Mouse (Mus musculus) liver, embryonic 14.5 days (tissue): ENCODE measurements around the gene 4932438H23Rik. TPM values are rescaled to one million over a fixed set of nuclear protein-coding genes. Genes with fewer than 3 reads are reported as not detected.

Source experiments
- ATAC-seq: fragments of 200-750 bp; cut with Nextera tagmentation; 2 replicates; pipeline ENCODE4 v1.8.0; 2017; ENCODE audit warnings: moderate number of reproducible peaks, mild to moderate bottlenecking, moderate library complexity; ENCODE audit not compliant: insufficient read depth
- DNase-seq, 3 experiments: peaks; one replicate each; pipeline ENCODE4 v3.0.0-alpha.2; 2012 to 2013; ENCODE audit warnings: low read depth in 3 of 3, low spot score in 3 of 3
- H3K27ac ChIP-seq: fragments of 300-500 bp; sonication (generic); 2 replicates; pipeline ENCODE4 v1.5.1; 2014; ENCODE audit warnings: moderate library complexity, mild to moderate bottlenecking, control low read depth, inconsistent platforms
- H3K27me3 ChIP-seq: fragments of 300-500 bp; sonication (generic); 2 replicates; pipeline ENCODE4 v1.6.1; 2014; ENCODE audit warnings: mild to moderate bottlenecking, low read length, moderate library complexity; ENCODE audit not compliant: control insufficient read depth, insufficient read depth
- H3K36me3 ChIP-seq: fragments of 300-500 bp; sonication (generic); replicated peaks from 2 replicates; pipeline ENCODE4 v1.6.1; 2014; ENCODE audit warnings: low read depth; ENCODE audit not compliant: control insufficient read depth, insufficient read depth
- H3K4me1 ChIP-seq, 2 experiments: fragments of 200-500 bp in 1 of 2; fragments of 300-500 bp in 1 of 2; sonication (generic) in 1 of 2; replicated peaks; 2 replicates each; pipeline ENCODE4 v1.6.1; 2012 to 2014; ENCODE audit warnings: antibody characterized with exemption in 1 of 2, inconsistent platforms in 1 of 2, low read length in 1 of 2; ENCODE audit not compliant: control insufficient read depth in 2 of 2, insufficient read depth in 2 of 2
- H3K4me2 ChIP-seq: fragments of 300-500 bp; sonication (generic); 2 replicates; pipeline ENCODE4 v1.6.1; 2014; ENCODE audit warnings: low read depth, mild to moderate bottlenecking, control low read depth, moderate library complexity
- H3K4me3 ChIP-seq, 2 experiments: fragments of 200-500 bp in 1 of 2; fragments of 300-500 bp in 1 of 2; sonication (generic) in 1 of 2; 2 replicates each; pipeline ENCODE4 v1.5.1; 2012 to 2014; ENCODE audit warnings: low read depth in 2 of 2, low read length in 2 of 2, mild to moderate bottlenecking in 2 of 2, control low read depth in 1 of 2, inconsistent platforms in 1 of 2, moderate library complexity in 1 of 2; ENCODE audit not compliant: insufficient read depth in 1 of 2
- H3K9ac ChIP-seq: fragments of 300-500 bp; sonication (generic); replicated peaks from 2 replicates; pipeline ENCODE4 v1.6.1; 2014; ENCODE audit warnings: mild to moderate bottlenecking, control low read depth, moderate library complexity
- H3K9me3 ChIP-seq: fragments of 300-500 bp; sonication (generic); 2 replicates; pipeline ENCODE4 v1.6.1; 2016; ENCODE audit warnings: low read length, mixed read lengths; ENCODE audit not compliant: control insufficient read depth
- CTCF ChIP-seq: IDR thresholded peaks from 2 replicates; pipeline ENCODE4 v1.5.1; 2016; ENCODE audit warnings: antibody characterized with exemption, low read depth, control low read depth
- EP300 ChIP-seq: IDR thresholded peaks from 2 replicates; pipeline ENCODE4 v1.6.1; 2016; ENCODE audit warnings: antibody characterized with exemption, low read depth
- WGBS: fragments of 180-500 bp; shearing (Covaris S2); extraction: QIAGEN DNeasy Blood & Tissue Kit; methylation state at CpG from one replicate; pipeline ENCODE4 v1.1.7; 2014; ENCODE audit not compliant: insufficient replicate concordance; 5-methylcytosine and 5-hydroxymethylcytosine counted together
- polyA plus RNA-seq, 2 experiments: library from polyadenylated mRNA; depleted of rRNA in 1 of 2; stranded (reverse) in 1 of 2; unstranded in 1 of 2; fragments of >200 nt; fragmentation: Nextera tagmentation in 1 of 2; extraction: Ambion mirVana in 1 of 2; gene quantifications; 2 replicates each; pipeline versions ENCODE4 v1.2.1 to v1.2.3; 2012 to 2014

The 4932438H23Rik gene
- polyA plus RNA-seq, 2 experiments, result not detected

DNA sequence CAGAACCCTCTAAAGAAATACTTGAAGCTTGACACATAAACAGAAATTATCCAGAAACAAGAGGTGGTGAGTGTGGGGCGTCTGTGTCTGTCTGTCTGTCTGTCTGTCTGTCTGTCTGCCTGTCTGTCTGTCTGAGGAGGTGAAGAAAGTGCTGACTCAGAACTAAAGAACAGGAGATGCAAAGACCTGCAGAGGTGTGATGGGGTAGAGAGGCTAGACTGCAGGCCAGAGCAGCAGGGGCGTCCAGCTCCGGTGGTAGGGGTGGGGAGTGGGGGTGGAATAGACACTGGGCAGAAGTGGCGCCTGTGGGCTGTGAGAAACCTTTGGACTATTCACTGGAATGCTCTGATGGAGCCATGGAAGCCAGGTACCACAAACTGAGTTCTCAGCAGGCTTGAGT lies 21.1 kb upstream of the 4932438H23Rik start:
- no peak for TF ChIP-seq EP300
- no peak for TF ChIP-seq CTCF
- H3K9ac ChIP-seq, result no peak overlapping the region
- no peak overlapping the region for H3K4me2 ChIP-seq
- no peaks in the 10 kb centered on the region for H3K9me3 ChIP-seq
- H3K27ac ChIP-seq, result no peak overlapping the region
- WGBS, result 55% methylated on average over 4 of the region's 4 CpGs
- DNase-seq (no peak), ATAC-seq (no peak)
- peaks cover 5 to 8% of the 10 kb centered on the region in 2 experiments for H3K4me1 ChIP-seq
- H3K36me3 ChIP-seq, result no peaks in the 10 kb centered on the region
- H3K4me3 ChIP-seq, result no peak overlapping the region
- H3K27me3 ChIP-seq, result peaks cover 2% of the 10 kb centered on the region; the same call in 1 of the 2 replicates

GRCm38 (mm10) chr16:91110999-91111535 lies 16.1 kb upstream of the 4932438H23Rik start:
- Histone ChIP-seq H3K27ac (no peak overlapping the region), H3K4me2 (no peak overlapping the region), H3K36me3 (no peaks in the 10 kb centered on the region), H3K4me3 (no peak overlapping the region), H3K9me3 (no peaks in the 10 kb centered on the region), H3K9ac (no peak overlapping the region), H3K27me3 (peaks cover 2% of the 10 kb centered on the region), H3K4me1 (no peaks in the 10 kb centered on the region)
- DNase-seq (no peak), ATAC-seq (no peak)
- TF ChIP-seq EP300 (no peak), CTCF (no peak)
- 40% methylated on average over 11 of the region's 11 CpGs for WGBS

- TF ChIP-seq CTCF, result no peak
- TF ChIP-seq EP300, result no peak
- peaks cover 15% of the 10 kb centered on the region for H3K27me3 ChIP-seq
- WGBS, result 66% methylated on average over 11 of the region's 11 CpGs
Measured at GRCm38 (mm10) chr16:91107608-91108007, 12.7 kb upstream of the 4932438H23Rik start.

DNA sequence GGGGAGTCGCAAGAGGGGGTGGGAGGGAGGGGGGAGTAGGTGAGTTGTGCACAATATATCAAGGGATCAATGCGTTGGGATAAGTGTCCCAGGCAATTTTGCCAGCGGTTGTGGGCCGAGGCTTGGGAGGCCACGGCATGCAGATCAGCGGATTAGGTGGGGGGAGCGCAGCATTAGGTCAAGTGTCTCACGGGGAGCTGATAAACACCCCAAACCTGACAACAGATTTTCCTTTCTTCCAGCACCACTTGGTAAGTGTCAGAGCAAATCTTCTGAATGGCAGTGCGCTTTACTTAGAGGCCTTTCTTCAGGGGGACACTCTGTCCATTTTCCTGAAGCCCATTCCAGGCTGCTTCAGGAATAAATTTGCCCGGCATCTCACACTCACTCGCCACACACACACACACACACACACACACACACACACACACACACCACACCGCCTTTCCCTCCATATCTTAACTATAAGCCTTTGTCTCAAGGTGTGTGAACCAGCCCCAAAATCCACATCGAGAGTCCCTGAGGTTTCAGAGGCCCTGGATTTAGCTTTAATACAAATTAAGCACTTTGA lies 10.6 kb upstream of the 4932438H23Rik start:
- Histone ChIP-seq H3K27me3 (peaks cover 13% of the 10 kb centered on the region), H3K9me3 (no peaks in the 10 kb centered on the region), H3K4me2 (no peak overlapping the region), H3K9ac (no peak overlapping the region), H3K36me3 (no peaks in the 10 kb centered on the region), H3K27ac (no peak overlapping the region), H3K4me1 (no peaks in the 10 kb centered on the region), H3K4me3 (no peak overlapping the region)
- WGBS, result 48% methylated on average over 13 of the region's 13 CpGs
- DNase-seq (no peak), ATAC-seq (no peak)
- TF ChIP-seq CTCF, result no peak
- TF ChIP-seq EP300, result no peak

More at GRCm38 (mm10) chr16:91107608-91108007, 12.7 kb upstream of the 4932438H23Rik start:
- Histone ChIP-seq H3K27ac (no peak overlapping the region), H3K9me3 (no peaks in the 10 kb centered on the region), H3K36me3 (no peaks in the 10 kb centered on the region), H3K4me1 (no peaks in the 10 kb centered on the region), H3K9ac (no peak overlapping the region), H3K4me3 (no peak overlapping the region), H3K4me2 (no peak overlapping the region)
- no peak for DNase-seq
- no peak for ATAC-seq

DNA sequence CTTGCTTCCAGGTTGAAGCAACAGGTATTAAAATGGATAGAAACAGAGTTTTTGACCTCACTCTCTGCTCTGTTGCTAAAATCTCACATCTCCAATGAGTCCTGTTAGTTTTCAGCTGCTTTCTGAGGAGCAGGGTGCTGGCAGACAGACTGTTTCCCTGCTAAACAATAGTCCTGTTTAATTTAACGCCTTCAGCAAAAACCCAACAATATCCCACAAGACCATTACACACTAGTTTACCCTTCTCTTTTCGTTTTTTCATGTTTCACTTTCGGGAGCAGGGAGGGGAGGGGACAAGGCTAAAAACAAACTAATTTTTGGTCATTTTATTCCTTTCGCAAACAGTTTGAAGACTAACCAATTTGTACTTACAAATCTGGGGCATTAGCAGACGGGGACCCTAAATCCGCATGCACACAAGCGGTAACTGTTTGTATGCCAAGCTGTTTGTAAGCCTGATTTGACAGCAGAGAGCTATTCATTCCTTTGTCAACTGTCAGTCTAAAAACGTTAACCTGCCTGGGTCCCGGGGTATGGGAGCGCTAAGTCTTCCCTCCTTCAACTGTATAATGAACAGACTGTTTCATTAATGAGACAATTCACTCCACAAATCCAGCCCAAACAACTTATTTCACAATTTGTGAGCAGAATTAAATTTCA lies 10.0 kb upstream of the 4932438H23Rik start:
- Histone ChIP-seq H3K27ac (no peak overlapping the region), H3K27me3 (peaks cover 13% of the 10 kb centered on the region)

More for the DNA sequence above, 10.0 kb upstream of the 4932438H23Rik start:
- Histone ChIP-seq H3K4me3 (no peak overlapping the region), H3K36me3 (no peaks in the 10 kb centered on the region), H3K9ac (no peak overlapping the region), H3K9me3 (no peaks in the 10 kb centered on the region), H3K4me2 (no peak overlapping the region), H3K4me1 (no peaks in the 10 kb centered on the region)
- 51% methylated on average over 10 of the region's 10 CpGs for WGBS
- ATAC-seq (no peak), DNase-seq (no peak)
- TF ChIP-seq CTCF (no peak), EP300 (no peak)
